Mouse (Mus musculus) forebrain, postnatal 0 days (tissue): Measurements from ENCODE around the gene Hivep3. TPM values are rescaled to one million over a fixed set of nuclear protein-coding genes. Genes with fewer than 3 reads are reported as not detected.
A peak's percentile ranks its signal among the peaks of the same experiment; 100 is the strongest.

ENCODE experiments used
- ATAC-seq: fragments of 200-750 bp; cut with Nextera tagmentation; 2 replicates; pipeline ENCODE4 v1.8.0; 2017; ENCODE audit warnings: mild to moderate bottlenecking, moderate library complexity
- DNase-seq: peaks from one replicate; pipeline ENCODE4 v3.0.0-alpha.2; 2015
- H3K27ac ChIP-seq: fragments of 300-500 bp; sonication (generic); 2 replicates; pipeline ENCODE4 v1.5.1; 2014; ENCODE audit warnings: low read depth, mild to moderate bottlenecking, antibody characterized with exemption, low read length, moderate library complexity, mixed read lengths
- H3K27me3 ChIP-seq: fragments of 300-500 bp; sonication (generic); 2 replicates; pipeline ENCODE4 v1.6.1; 2014; ENCODE audit warnings: mild to moderate bottlenecking, low read length, mixed read lengths; ENCODE audit not compliant: insufficient read depth
- H3K36me3 ChIP-seq: fragments of 300-500 bp; sonication (generic); 2 replicates; pipeline ENCODE4 v1.6.1; 2014; ENCODE audit warnings: mild to moderate bottlenecking, moderate library complexity; ENCODE audit not compliant: insufficient read depth
- H3K4me1 ChIP-seq: fragments of 300-500 bp; sonication (generic); 2 replicates; pipeline ENCODE4 v1.6.1; 2014; ENCODE audit warnings: antibody characterized with exemption; ENCODE audit not compliant: insufficient read depth
- H3K4me2 ChIP-seq: fragments of 300-500 bp; sonication (generic); 2 replicates; pipeline ENCODE4 v1.6.1; 2014; ENCODE audit warnings: low read depth, mild to moderate bottlenecking, moderate library complexity
- H3K4me3 ChIP-seq: fragments of 300-500 bp; sonication (generic); 2 replicates; pipeline ENCODE4 v1.5.1; 2014; ENCODE audit warnings: low read depth, low read length, mixed read lengths
- H3K9ac ChIP-seq: fragments of 300-500 bp; sonication (generic); 2 replicates; pipeline ENCODE4 v1.6.1; 2014; ENCODE audit warnings: mild to moderate bottlenecking
- H3K9me3 ChIP-seq: fragments of 300-500 bp; sonication (generic); 2 replicates; pipeline ENCODE4 v1.6.1; 2016; ENCODE audit warnings: low read length
- CTCF ChIP-seq: sonication (generic); IDR thresholded peaks from 2 replicates; pipeline ENCODE4 v1.5.1; 2016; ENCODE audit warnings: antibody characterized with exemption, control low read depth, low read depth
- WGBS: fragments of 180-500 bp; shearing (Covaris S2); extraction: QIAGEN DNeasy Blood & Tissue Kit; methylation state at CpG from one replicate; pipeline ENCODE4 v1.1.7; 2014; 5-methylcytosine and 5-hydroxymethylcytosine counted together
- polyA plus RNA-seq: library from polyadenylated mRNA; unstranded; fragments of >200 nt; fragmentation: Nextera tagmentation; extraction: Ambion mirVana; gene quantifications from 2 replicates; pipeline ENCODE4 v1.2.1, GENCODE M21; 2015
- total RNA-seq: library from RNA; depleted of rRNA; stranded (reverse); fragments of >200 nt; gene quantifications from 2 replicates; pipeline ENCODE4 v1.2.3, GENCODE M21; 2014

Hivep3 gene
- total and polyA plus RNA-seq, 2 experiments from 2014 or later: 16.9 to 21.3 TPM

GRCm38 (mm10) chr4:119990346-119990745 is 256.8 kb downstream of the Hivep3 start:
- H3K27ac ChIP-seq: no peak overlapping the region
- ATAC-seq: no peak
- no peak for TF ChIP-seq CTCF

GRCm38 (mm10) chr4:119990841-119991240 is 257.3 kb downstream of the Hivep3 start:
- no peak overlapping the region for H3K4me3 ChIP-seq
- peaks cover 20% of the 10 kb centered on the region for H3K4me1 ChIP-seq
- no peaks in the 10 kb centered on the region for H3K36me3 ChIP-seq
- H3K9me3 ChIP-seq: no peaks in the 10 kb centered on the region
- TF ChIP-seq CTCF: no peak
- H3K27me3 ChIP-seq: no peaks in the 10 kb centered on the region
- WGBS: 71% methylated on average over 3 of the region's 3 CpGs
- no peak overlapping the region for H3K4me2 ChIP-seq
- DNase-seq: no peak
- no peak for ATAC-seq
- no peak overlapping the region for H3K9ac ChIP-seq
- no peak overlapping the region for H3K27ac ChIP-seq

More at GRCm38 (mm10) chr4:119990346-119990745, 256.8 kb downstream of the Hivep3 start:
- H3K4me3 ChIP-seq: no peak overlapping the region
- peaks cover 20% of the 10 kb centered on the region for H3K4me1 ChIP-seq
- WGBS: 77% methylated on average over 3 of the region's 3 CpGs
- H3K9ac ChIP-seq: no peak overlapping the region
- H3K4me2 ChIP-seq: no peak overlapping the region
- DNase-seq: no peak
- no peaks in the 10 kb centered on the region for H3K27me3 ChIP-seq
- H3K9me3 ChIP-seq: no peaks in the 10 kb centered on the region
- H3K36me3 ChIP-seq: no peaks in the 10 kb centered on the region

DNA sequence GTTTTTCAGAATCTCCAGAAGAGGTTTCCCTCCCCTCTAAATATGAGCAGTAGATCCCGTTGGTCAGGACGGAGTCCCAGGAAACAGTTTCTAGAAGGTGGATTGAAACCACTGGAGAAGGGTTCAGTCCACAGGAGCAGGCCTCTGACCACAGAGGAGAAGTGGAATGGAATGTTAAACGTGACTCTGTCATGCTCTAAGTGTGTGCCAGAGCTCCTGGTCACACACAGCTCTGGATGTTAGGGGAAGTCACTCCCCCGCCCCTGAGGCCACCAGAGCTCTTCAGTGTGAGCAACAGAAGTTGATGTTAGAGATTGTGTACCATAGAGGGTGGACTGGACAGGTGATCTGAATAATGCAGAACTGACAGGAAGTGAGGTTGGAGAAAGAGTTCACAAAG is 258.2 kb downstream of the Hivep3 start:
- no peak overlapping the region for H3K9ac ChIP-seq
- ATAC-seq (no peak), DNase-seq (no peak)
- no peak overlapping the region for H3K4me2 ChIP-seq
- 77% methylated on average over 4 of the region's 4 CpGs for WGBS
- H3K36me3 ChIP-seq: no peaks in the 10 kb centered on the region
- TF ChIP-seq CTCF: no peak
- peaks cover 11% of the 10 kb centered on the region for H3K4me1 ChIP-seq
- no peak overlapping the region for H3K27ac ChIP-seq
- H3K27me3 ChIP-seq: no peaks in the 10 kb centered on the region
- H3K9me3 ChIP-seq: no peaks in the 10 kb centered on the region
- H3K4me3 ChIP-seq: no peak overlapping the region

- Histone ChIP-seq H3K4me3 (no peak overlapping the region), H3K27ac (no peak overlapping the region), H3K4me2 (no peak overlapping the region), H3K4me1 (no peaks in the 10 kb centered on the region), H3K9ac (no peak overlapping the region), H3K36me3 (no peaks in the 10 kb centered on the region), H3K9me3 (no peaks in the 10 kb centered on the region), H3K27me3 (no peaks in the 10 kb centered on the region)
- TF ChIP-seq CTCF: no peak
- no peak for ATAC-seq
- whole genome bisulfite sequencing: 96% methylated on average over 1 of the region's 1 CpGs
- DNase-seq: no peak
These were observed 262.8 kb downstream of the Hivep3 start for GRCm38 (mm10) chr4:119996377-119996776.

- Histone ChIP-seq H3K27me3 (no peaks in the 10 kb centered on the region), H3K4me3 (no peak overlapping the region), H3K4me1 (no peaks in the 10 kb centered on the region), H3K36me3 (no peaks in the 10 kb centered on the region), H3K9me3 (no peaks in the 10 kb centered on the region), H3K27ac (no peak overlapping the region), H3K9ac (no peak overlapping the region), H3K4me2 (no peak overlapping the region)
- WGBS: 87% methylated on average over 7 of the region's 7 CpGs
- no peak for TF ChIP-seq CTCF
- ATAC-seq (no peak), DNase-seq (no peak)
These were observed 263.8 kb downstream of the Hivep3 start for GRCm38 (mm10) chr4:119997351-119997750.

DNA sequence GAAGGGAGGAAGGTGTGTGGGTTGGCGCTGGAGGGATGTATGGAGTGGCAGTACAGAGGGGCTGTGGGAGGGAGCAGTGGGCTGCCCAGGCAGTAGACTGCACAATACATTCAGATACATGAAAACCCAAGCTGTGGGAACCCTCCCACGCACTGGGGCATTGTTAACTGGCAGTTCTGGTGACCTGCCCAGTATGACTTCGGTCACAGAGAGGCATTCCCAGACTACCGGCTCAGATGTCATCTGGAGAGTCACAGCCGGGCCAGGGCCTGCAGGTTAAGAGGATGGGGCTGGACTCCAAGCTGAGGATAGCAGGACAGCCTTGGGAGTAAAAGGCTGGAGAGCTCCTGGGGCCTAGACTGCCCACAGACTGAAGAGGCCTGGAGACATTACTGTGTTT is 265.3 kb downstream of the Hivep3 start:
- Histone ChIP-seq H3K27me3 (no peaks in the 10 kb centered on the region), H3K4me2 (no peak overlapping the region), H3K27ac (no peak overlapping the region), H3K36me3 (no peaks in the 10 kb centered on the region), H3K9me3 (no peaks in the 10 kb centered on the region), H3K4me1 (no peaks in the 10 kb centered on the region), H3K9ac (no peak overlapping the region), H3K4me3 (no peak overlapping the region)
- ATAC-seq: no peak
- no peak for DNase-seq
- TF ChIP-seq CTCF: no peak
- 64% methylated on average over 5 of the region's 5 CpGs for WGBS

DNA sequence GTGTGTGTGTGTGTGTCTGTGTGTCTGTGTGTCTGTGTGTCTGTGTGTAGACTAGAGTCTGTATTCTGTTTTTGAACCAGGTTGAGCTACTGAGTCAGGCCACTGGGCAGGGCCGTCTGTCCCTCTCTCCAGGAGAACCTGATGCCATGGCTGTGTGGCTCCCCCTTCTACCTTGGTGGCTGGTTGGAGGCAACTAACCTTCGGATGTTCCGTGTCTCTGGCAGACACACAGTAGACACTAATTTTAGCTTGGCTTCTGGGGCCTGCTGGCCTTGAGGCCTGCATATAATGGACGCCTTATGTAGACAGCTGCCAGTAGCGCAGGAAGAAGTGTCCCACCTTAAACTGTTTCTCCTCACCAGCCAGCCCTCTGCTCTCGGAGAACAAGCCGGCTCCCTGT is 267.3 kb downstream of the Hivep3 start:
- DNase-seq (no peak), ATAC-seq (no peak)
- Histone ChIP-seq H3K9me3 (no peaks in the 10 kb centered on the region), H3K9ac (no peak overlapping the region), H3K4me3 (no peak overlapping the region), H3K36me3 (no peaks in the 10 kb centered on the region), H3K27ac (no peak overlapping the region), H3K4me2 (no peak overlapping the region), H3K4me1 (no peaks in the 10 kb centered on the region), H3K27me3 (no peaks in the 10 kb centered on the region)
- 81% methylated on average over 7 of the region's 7 CpGs for WGBS
- TF ChIP-seq CTCF: no peak

- no peak overlapping the region for H3K4me2 ChIP-seq
- H3K27me3 ChIP-seq: no peaks in the 10 kb centered on the region
- no peak for DNase-seq
- H3K9me3 ChIP-seq: no peaks in the 10 kb centered on the region
- peak; percentile 26; the same call in 1 of the 2 replicates for TF ChIP-seq CTCF
- H3K27ac ChIP-seq: no peak overlapping the region
- H3K4me3 ChIP-seq: no peak overlapping the region
- no peak for ATAC-seq
- 44% methylated on average over 3 of the region's 3 CpGs for WGBS
- H3K4me1 ChIP-seq: no peaks in the 10 kb centered on the region
- H3K9ac ChIP-seq: no peak overlapping the region
- H3K36me3 ChIP-seq: no peaks in the 10 kb centered on the region
These were observed 269.4 kb downstream of the Hivep3 start for GRCm38 (mm10) chr4:120003006-120003405.
